Mouse (Mus musculus) brain, embryonic 14.5 days (tissue): ENCODE measurements at regions not wholly inside any gene's neighbourhood (a gene's known extent, or its start where the extent isn't known, plus 50 kb on each side); places are given as distances from the start of the nearest gene placed in this dataset.

Experiments
- CTCF ChIP-seq: fragments of 200-500 bp; IDR thresholded peaks from 2 replicates; pipeline ENCODE4 v1.5.1; 2012; ENCODE audit warnings: inconsistent platforms, mild to moderate bottlenecking, moderate library complexity, borderline replicate concordance; ENCODE audit not compliant: insufficient read depth, insufficient read length; ENCODE audit errors: extremely low read depth
- POLR2A ChIP-seq: fragments of 200-500 bp; IDR thresholded peaks from 2 replicates; pipeline ENCODE4 v1.6.1; 2012; ENCODE audit warnings: mild to moderate bottlenecking, inconsistent platforms, borderline replicate concordance; ENCODE audit not compliant: poor library complexity, insufficient read depth, insufficient read length, severe bottlenecking; ENCODE audit errors: extremely low read depth

DNA sequence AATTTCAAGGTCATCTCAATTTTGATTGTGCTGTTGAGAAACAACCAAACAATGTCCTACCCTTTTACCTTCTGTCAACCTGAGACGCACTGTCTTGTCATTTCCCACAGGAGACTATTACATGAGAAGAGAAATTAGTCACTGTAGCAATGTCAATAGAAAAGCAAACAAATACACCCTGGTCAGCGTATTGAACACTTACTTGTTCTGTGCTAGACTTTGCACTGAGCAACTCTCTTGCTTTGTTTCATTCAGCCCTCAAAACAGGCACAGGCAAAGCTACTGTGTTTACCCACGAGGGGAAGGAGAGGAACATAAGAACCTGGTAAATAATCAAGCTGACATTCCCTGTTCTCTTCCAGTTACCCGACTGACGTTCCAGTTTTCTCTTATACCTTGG, 424.1 kb downstream of the Gxylt1 start:
- TF ChIP-seq CTCF (no peak), POLR2A (no peak)
